Mouse (Mus musculus): ENCODE data around the gene Ano4.

DNA sequence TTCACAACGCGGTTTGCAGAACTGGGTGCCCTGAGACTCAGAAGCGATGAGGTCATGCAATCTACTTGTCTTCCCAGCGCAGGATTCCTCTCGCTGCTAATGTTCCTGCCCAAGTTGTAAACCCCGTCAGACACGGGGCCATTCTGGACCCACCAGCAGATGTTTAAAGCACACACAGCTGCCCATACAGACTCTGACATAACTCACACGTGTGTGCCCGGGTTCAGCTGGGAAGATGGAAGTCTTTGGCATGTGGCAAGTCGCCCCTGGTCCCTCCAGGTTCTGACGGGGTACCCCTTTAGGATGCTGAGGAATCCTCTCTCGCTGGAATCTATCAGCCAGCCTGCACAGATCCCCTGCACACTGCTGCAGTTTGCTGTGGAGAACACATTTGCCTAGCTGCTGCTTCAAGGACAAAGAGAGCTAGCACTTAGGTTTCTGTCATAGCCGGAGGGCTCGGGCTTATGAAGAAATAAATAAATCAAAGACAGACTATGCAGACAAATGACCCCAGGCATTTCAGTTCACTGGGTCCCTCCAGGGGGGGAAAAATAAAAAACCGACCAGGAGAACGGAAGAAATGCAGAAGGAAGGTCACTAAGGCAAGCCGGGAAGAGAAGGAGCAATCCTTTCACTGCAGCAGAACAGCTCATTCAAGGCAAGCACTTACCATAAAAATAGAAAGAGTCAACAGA, 87.7 kb downstream of the Ano4 start:
- TF ChIP-seq E2F4 (IDR thresholded peaks at IDR 0.05; ENCODE audit: insufficient read depth) (no peak), POLR2A (IDR thresholded peaks at IDR 0.05; ENCODE audit: insufficient read length, low read depth) (no peak), MAX (IDR thresholded peaks at IDR 0.05; ENCODE audit: low read depth) (no peak)
